Mouse (Mus musculus) CH12.LX (cell line): ENCODE measurements around the gene Ctdspl. TPM values are rescaled to one million over a fixed set of nuclear protein-coding genes. Genes with fewer than 3 reads are reported as not detected.

Experiments
- DNase-seq: peaks from one replicate; pipeline ENCODE4 v3.0.0-alpha.2; 2013; ENCODE audit errors: extremely low read depth
- H3K27ac ChIP-seq: 2 replicates; pipeline ENCODE4 v1.5.1; 2012; ENCODE audit warnings: low read depth, mild to moderate bottlenecking, control low read depth, moderate library complexity; ENCODE audit not compliant: insufficient read depth
- H3K27me3 ChIP-seq: replicated peaks from 2 replicates; pipeline ENCODE3; 2012; ENCODE audit warnings: inconsistent platforms
- H3K36me3 ChIP-seq, 2 experiments: replicated peaks in 1 of 2; 2 replicates each; pipeline versions ENCODE3 to v1.6.1; 2012; ENCODE audit warnings: inconsistent platforms in 1 of 2, low read length in 1 of 2, mild to moderate bottlenecking in 1 of 2, mixed read lengths in 1 of 2, moderate library complexity in 1 of 2; ENCODE audit not compliant: control insufficient read depth in 1 of 2, insufficient read depth in 1 of 2
- H3K4me1 ChIP-seq, 2 experiments: 2 replicates each; pipeline ENCODE4 v1.6.1; 2012; ENCODE audit warnings: inconsistent platforms in 1 of 2, moderate library complexity in 1 of 2; ENCODE audit not compliant: insufficient read depth in 2 of 2, control insufficient read depth in 1 of 2
- H3K4me2 ChIP-seq: 2 replicates; pipeline ENCODE4 v1.6.1; 2012; ENCODE audit warnings: low read depth, mild to moderate bottlenecking, control low read depth; ENCODE audit not compliant: poor library complexity, insufficient read depth, severe bottlenecking
- H3K4me3 ChIP-seq, 3 experiments: fragments of 150-350 bp in 1 of 3; sonication (generic) in 1 of 3; replicated peaks in 1 of 3; 2 replicates each; pipeline versions ENCODE3 to v1.5.1; 2011 to 2012; ENCODE audit warnings: low read depth in 2 of 3, low read length in 2 of 3, mild to moderate bottlenecking in 2 of 3, moderate library complexity in 2 of 3, control low read depth in 1 of 3, improper control_type of control experiment in 1 of 3, inconsistent platforms in 1 of 3, mixed read lengths in 1 of 3; ENCODE audit not compliant: poor library complexity in 1 of 3
- H3K79me2 ChIP-seq: replicated peaks from 2 replicates; pipeline ENCODE4 v1.6.1; 2012; ENCODE audit warnings: mild to moderate bottlenecking, moderate library complexity; ENCODE audit not compliant: control insufficient read depth, poor library complexity, insufficient read depth, severe bottlenecking; ENCODE audit errors: extremely low read depth
- H3K9ac ChIP-seq: 2 replicates; pipeline ENCODE4 v1.6.1; 2012; ENCODE audit warnings: low read depth, mild to moderate bottlenecking, control low read depth, moderate library complexity; ENCODE audit not compliant: insufficient read depth
- H3K9me3 ChIP-seq: replicated peaks from 2 replicates; pipeline ENCODE3; 2012; ENCODE audit warnings: low read length, inconsistent platforms, mixed read lengths
- CHD1 ChIP-seq: IDR thresholded peaks from 2 replicates; pipeline ENCODE4 v1.6.1; 2012; ENCODE audit warnings: low read depth, low read length, improper control_type of control experiment, inconsistent platforms
- CTCF ChIP-seq, 2 experiments: IDR thresholded peaks in 1 of 2; conservative IDR thresholded peaks in 1 of 2; 2 replicates each; pipeline ENCODE4 v1.5.1; 2011 to 2012; ENCODE audit warnings: low read depth in 2 of 2, low read length in 2 of 2, improper control_type of control experiment in 1 of 2, inconsistent platforms in 1 of 2, mild to moderate bottlenecking in 1 of 2, moderate library complexity in 1 of 2
- E2F4 ChIP-seq: IDR thresholded peaks from 2 replicates; pipeline ENCODE4 v1.6.1; 2011; ENCODE audit warnings: low read depth, low read length, improper control_type of control experiment; ENCODE audit not compliant: insufficient replicate concordance
- ELF1 ChIP-seq: IDR thresholded peaks from 2 replicates; pipeline ENCODE4 v1.6.1; 2014; ENCODE audit warnings: low read depth, mild to moderate bottlenecking, inconsistent platforms, low read length, improper control_type of control experiment
- HCFC1 ChIP-seq: IDR thresholded peaks from 2 replicates; pipeline ENCODE4 v1.6.1; 2012; ENCODE audit warnings: low read depth, mild to moderate bottlenecking, inconsistent platforms, low read length, improper control_type of control experiment
- IRF4 ChIP-seq: IDR thresholded peaks from 2 replicates; pipeline ENCODE4 v1.6.1; 2014; ENCODE audit warnings: low read depth, mild to moderate bottlenecking, inconsistent platforms, low read length, improper control_type of control experiment
- JUND ChIP-seq: conservative IDR thresholded peaks from 2 replicates; pipeline ENCODE4 v1.6.1; 2011; ENCODE audit warnings: low read depth, low read length, improper control_type of control experiment
- KAT2A ChIP-seq: IDR thresholded peaks from 2 replicates; pipeline ENCODE4 v1.6.1; 2012; ENCODE audit warnings: low read length, improper control_type of control experiment, inconsistent platforms; ENCODE audit not compliant: insufficient replicate concordance
- MAFK ChIP-seq: IDR thresholded peaks from 2 replicates; pipeline ENCODE4 v1.6.1; 2011; ENCODE audit warnings: low read length, improper control_type of control experiment; ENCODE audit not compliant: insufficient replicate concordance
- MAX ChIP-seq: IDR thresholded peaks from 2 replicates; pipeline ENCODE4 v1.6.1; 2011; ENCODE audit warnings: low read length, improper control_type of control experiment
- MAZ ChIP-seq: IDR thresholded peaks from 2 replicates; pipeline ENCODE4 v1.6.1; 2012; ENCODE audit warnings: low read depth, mild to moderate bottlenecking, inconsistent platforms, low read length, improper control_type of control experiment, moderate library complexity
- MYC ChIP-seq: IDR thresholded peaks from 2 replicates; pipeline ENCODE4 v1.6.1; 2011; ENCODE audit warnings: low read depth, mild to moderate bottlenecking, improper control_type of control experiment, low read length
- NELFE ChIP-seq: IDR thresholded peaks from 2 replicates; pipeline ENCODE4 v1.6.1; 2011; ENCODE audit warnings: low read depth, low read length, improper control_type of control experiment
- NRF1 ChIP-seq: IDR thresholded peaks from 2 replicates; pipeline ENCODE4 v1.6.1; 2014; ENCODE audit warnings: low read depth, mild to moderate bottlenecking, inconsistent platforms, low read length, improper control_type of control experiment, moderate library complexity
- PAX5 ChIP-seq: IDR thresholded peaks from 2 replicates; pipeline ENCODE4 v1.6.1; 2012; ENCODE audit warnings: low read length, inconsistent platforms, mixed read lengths
- POLR2AphosphoS2 ChIP-seq: IDR thresholded peaks from 2 replicates; pipeline ENCODE4 v1.6.1; 2011; ENCODE audit warnings: low read depth, low read length, improper control_type of control experiment
- RCOR1 ChIP-seq: conservative IDR thresholded peaks from 2 replicates; pipeline ENCODE4 v1.6.1; 2012; ENCODE audit warnings: low read depth, mild to moderate bottlenecking, inconsistent platforms, low read length, improper control_type of control experiment
- SMC3 ChIP-seq: IDR thresholded peaks from 2 replicates; pipeline ENCODE4 v1.6.1; 2011; ENCODE audit warnings: low read depth, low read length, improper control_type of control experiment
- TBP ChIP-seq: conservative IDR thresholded peaks from 2 replicates; pipeline ENCODE4 v1.6.1; 2011; ENCODE audit warnings: low read depth, low read length, improper control_type of control experiment
- UBTF ChIP-seq: IDR thresholded peaks from 2 replicates; pipeline ENCODE4 v1.6.1; 2012; ENCODE audit warnings: low read depth, mild to moderate bottlenecking, inconsistent platforms, low read length, improper control_type of control experiment, moderate library complexity
- USF2 ChIP-seq: conservative IDR thresholded peaks from 2 replicates; pipeline ENCODE4 v1.6.1; 2011; ENCODE audit warnings: low read depth, low read length, improper control_type of control experiment
- ZC3H11A ChIP-seq: IDR thresholded peaks from 2 replicates; pipeline ENCODE4 v1.6.1; 2012; ENCODE audit warnings: low read depth, mild to moderate bottlenecking, inconsistent platforms, low read length, improper control_type of control experiment
- ZMIZ1 ChIP-seq: IDR thresholded peaks from 2 replicates; pipeline ENCODE4 v1.6.1; 2012; ENCODE audit warnings: low read depth, mild to moderate bottlenecking, inconsistent platforms, low read length, improper control_type of control experiment
- ZNF384 ChIP-seq: IDR thresholded peaks from 2 replicates; pipeline ENCODE4 v1.6.1; 2012; ENCODE audit warnings: low read depth, low read length, improper control_type of control experiment, inconsistent platforms
- dilution Hi-C: fragments of 300-500 bp; cut with MboI; formaldehyde crosslinking; loops from 2 replicates; pipeline ENCODE4 v1.14.3; 2020; ENCODE audit warnings: low sequenced_read_pairs; ENCODE audit not compliant: extremely low pct_unique_long_range_greater_than_20kb, extremely low pct_ligation_motif_present
- in situ Hi-C: fragments of 300-500 bp; cut with MboI; formaldehyde crosslinking; loops from 3 replicates; pipeline ENCODE4 v1.14.3; 2019; ENCODE audit warnings: low sequenced_read_pairs, low pct_ligation_motif_present, low pct_unique_long_range_greater_than_20kb, mixed read lengths
- polyA plus RNA-seq: library from polyadenylated mRNA; unstranded; fragments of >175 nt; gene quantifications from 2 replicates; pipeline ENCODE4 v1.2.1, GENCODE M21; 2012; ENCODE audit warnings: low read depth; ENCODE audit not compliant: insufficient read length
- total RNA-seq, 2 experiments: library from RNA; depleted of rRNA; stranded (reverse); fragments of 300-350 nt in 1 of 2; fragments of >200 nt in 1 of 2; gene quantifications; 2 replicates each; pipeline ENCODE4 v1.2.3; 2012 to 2014

Ctdspl gene
- total and polyA plus RNA-seq, 3 experiments = not detected

DNA sequence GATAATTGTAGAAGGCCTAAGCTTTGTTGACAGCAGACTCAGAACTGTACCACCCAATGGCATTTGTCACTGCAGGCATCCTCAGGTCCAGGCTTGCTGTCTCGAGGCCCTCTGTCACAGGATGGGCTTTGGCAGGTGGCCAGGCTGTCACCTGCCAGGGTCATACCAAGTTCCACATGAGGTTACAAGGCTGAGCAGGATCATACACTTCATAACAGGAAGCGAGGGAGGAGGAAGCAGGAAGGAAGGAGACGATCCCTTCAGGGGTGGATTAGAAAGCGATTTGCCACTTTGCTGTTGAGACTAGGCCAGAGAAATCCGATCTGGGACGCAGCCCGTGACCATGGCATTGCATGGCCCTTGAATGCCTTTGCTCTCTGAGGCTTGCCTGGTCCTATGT, 32.5 kb downstream of the Ctdspl start:
- Histone ChIP-seq H3K36me3 (no peaks in the 10 kb centered on the region), H3K9me3 (peaks cover 2% of the 10 kb centered on the region), H3K79me2 (no peaks in the 10 kb centered on the region), H3K27ac (no peak overlapping the region), H3K4me2 (no peak overlapping the region), H3K27me3 (peaks cover 75% of the 10 kb centered on the region), H3K4me3 (no peak overlapping the region), H3K4me1 (no peaks in the 10 kb centered on the region), H3K9ac (no peak overlapping the region)
- in situ Hi-C loops = no loop called here
- no peak for DNase-seq
- dilution Hi-C loops = no loop called here
- TF ChIP-seq NRF1 = no peak
- no peak for TF ChIP-seq JUND
- TF ChIP-seq ZC3H11A = no peak
- no peak for TF ChIP-seq RCOR1
- no peak for TF ChIP-seq MAZ
- TF ChIP-seq E2F4 = no peak
- TF ChIP-seq TBP = no peak
- TF ChIP-seq HCFC1 = no peak
- no peak for TF ChIP-seq SMC3
- no peak for TF ChIP-seq MAFK
- no peak for TF ChIP-seq MYC
- no peak for TF ChIP-seq MAX
- TF ChIP-seq PAX5 = no peak

DNA sequence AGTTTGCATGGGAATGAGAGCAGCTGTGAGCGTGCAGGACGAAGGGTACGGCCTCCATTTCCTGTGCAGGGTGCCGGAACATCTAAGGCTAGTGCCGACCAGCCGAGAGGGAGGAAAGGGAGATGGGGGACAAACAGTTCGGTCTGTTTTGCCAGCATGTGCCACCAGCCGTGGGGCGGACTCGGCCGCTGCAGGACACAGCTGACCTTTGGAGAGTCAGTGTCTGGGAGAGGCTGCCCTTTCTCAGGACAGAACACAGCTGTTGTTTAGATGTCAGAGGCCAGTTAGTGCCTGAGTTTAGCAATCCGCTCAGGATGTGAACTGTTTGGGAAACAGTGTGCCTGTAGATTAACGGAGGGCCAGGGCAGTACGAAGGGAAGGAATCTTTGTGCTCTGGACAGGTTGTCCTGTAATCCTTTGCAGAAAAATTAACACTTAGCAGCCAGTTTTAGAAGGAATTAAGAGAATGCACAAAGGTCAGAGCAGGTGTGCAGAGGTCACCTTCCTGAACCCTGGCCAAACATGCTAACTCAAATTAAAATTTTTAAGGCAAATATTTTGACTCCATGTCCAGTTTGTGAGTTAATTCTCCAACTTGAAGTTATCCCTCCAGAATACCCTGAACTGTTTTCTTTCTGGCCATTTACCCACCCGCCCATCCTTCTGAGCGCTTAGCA, 34.3 kb downstream of the Ctdspl start:
- H3K27ac ChIP-seq = no peak overlapping the region

More for the DNA sequence above, 34.3 kb downstream of the Ctdspl start:
- Histone ChIP-seq H3K27me3 (peaks cover 75% of the 10 kb centered on the region), H3K79me2 (no peaks in the 10 kb centered on the region)
- dilution Hi-C loops = no loop called here
- TF ChIP-seq USF2 (no peak), POLR2AphosphoS2 (no peak), MAX (no peak), KAT2A (no peak), ZC3H11A (no peak), MYC (no peak), ZMIZ1 (no peak), E2F4 (no peak), IRF4 (no peak), JUND (no peak), ELF1 (no peak), CTCF (conservative IDR thresholded peaks at IDR 0.05 in 1 of 2, IDR thresholded peaks at IDR 0.05 in 1 of 2; ENCODE audit: low read depth in 2 of 2, low read length in 2 of 2) (no peak), PAX5 (no peak), CHD1 (no peak), UBTF (no peak), ZNF384 (no peak), RCOR1 (no peak), NELFE (no peak), MAFK (no peak)
- TF ChIP-seq, all 38 proteins: peak for 0
- Histone ChIP-seq H3K9me3 (no peaks in the 10 kb centered on the region), H3K4me1 (no peaks in the 10 kb centered on the region), H3K4me3 (no peak overlapping the region), H3K36me3 (no peaks in the 10 kb centered on the region), H3K9ac (no peak overlapping the region), H3K4me2 (no peak overlapping the region)
- no peak for DNase-seq
- in situ Hi-C loops = no loop called here
